Mouse (Mus musculus) forebrain, embryonic 15.5 days (tissue): ENCODE measurements around the gene Cbr2. TPM values are rescaled to one million over a fixed set of nuclear protein-coding genes. Genes with fewer than 3 reads are reported as not detected.

Experiments used
- ATAC-seq: fragments of 200-750 bp; cut with Nextera tagmentation; replicated peaks from 2 replicates; pipeline ENCODE4 v1.8.0; 2017; ENCODE audit warnings: mild to moderate bottlenecking, moderate TSS enrichment, moderate library complexity
- H3K27ac ChIP-seq: fragments of 300-500 bp; sonication (generic); replicated peaks from 2 replicates; pipeline ENCODE4 v1.5.1; 2015; ENCODE audit warnings: mild to moderate bottlenecking, inconsistent platforms
- H3K27me3 ChIP-seq: fragments of 300-500 bp; sonication (generic); 2 replicates; pipeline ENCODE4 v1.6.1; 2015; ENCODE audit warnings: inconsistent platforms
- H3K36me3 ChIP-seq: fragments of 300-500 bp; sonication (generic); 2 replicates; pipeline ENCODE4 v1.6.1; 2015; ENCODE audit warnings: mild to moderate bottlenecking, inconsistent platforms
- H3K4me1 ChIP-seq: fragments of 300-500 bp; sonication (generic); 2 replicates; pipeline ENCODE4 v1.6.1; 2015; ENCODE audit warnings: inconsistent platforms
- H3K4me2 ChIP-seq: fragments of 300-500 bp; sonication (generic); replicated peaks from 2 replicates; pipeline ENCODE4 v1.6.1; 2015; ENCODE audit warnings: mild to moderate bottlenecking, inconsistent platforms
- H3K4me3 ChIP-seq: fragments of 300-500 bp; sonication (generic); 2 replicates; pipeline ENCODE4 v1.5.1; 2015; ENCODE audit warnings: mild to moderate bottlenecking, inconsistent platforms
- H3K9ac ChIP-seq: fragments of 300-500 bp; sonication (generic); replicated peaks from 2 replicates; pipeline ENCODE4 v1.6.1; 2015; ENCODE audit warnings: mild to moderate bottlenecking, inconsistent platforms
- H3K9me3 ChIP-seq: fragments of 300-500 bp; sonication (generic); 2 replicates; pipeline ENCODE4 v1.6.1; 2016; ENCODE audit warnings: inconsistent platforms
- WGBS: fragments of 180-500 bp; shearing (Covaris S2); methylation state at CpG from one replicate; pipeline ENCODE4 v1.1.7; 2015; ENCODE audit warnings: mixed read lengths; 5-methylcytosine and 5-hydroxymethylcytosine counted together
- polyA plus RNA-seq: library from polyadenylated mRNA; unstranded; fragments of >200 nt; fragmentation: Nextera tagmentation; extraction: Ambion mirVana; gene quantifications from 2 replicates; pipeline ENCODE4 v1.2.1, GENCODE M21; 2015

Cbr2 gene
- polyA plus RNA-seq, 1 experiment from 2014 or later: 0.69 TPM

DNA sequence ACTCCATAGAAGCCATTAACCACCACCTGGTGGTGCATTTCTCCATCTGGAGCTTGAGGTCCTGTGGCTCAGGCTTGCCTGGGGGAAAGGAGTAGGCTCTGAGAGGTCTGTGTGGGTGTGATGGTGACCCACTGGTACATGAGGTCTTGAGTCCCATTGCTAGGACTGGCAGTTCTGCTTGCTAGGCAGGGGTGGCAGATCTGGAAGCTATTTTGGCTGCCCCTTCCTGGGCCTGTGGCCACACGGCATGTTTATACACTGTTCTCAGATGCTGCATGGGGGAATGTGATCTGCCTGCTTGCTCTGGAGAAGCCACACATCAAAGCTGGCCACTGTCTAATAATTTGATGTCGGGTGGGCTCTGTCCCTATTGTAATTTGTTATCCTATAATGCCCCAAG is 47.8 kb downstream of the Cbr2 start:
- H3K4me1 ChIP-seq: no peaks in the 10 kb centered on the region
- 94% methylated on average over 2 of the region's 2 CpGs for WGBS

DNA sequence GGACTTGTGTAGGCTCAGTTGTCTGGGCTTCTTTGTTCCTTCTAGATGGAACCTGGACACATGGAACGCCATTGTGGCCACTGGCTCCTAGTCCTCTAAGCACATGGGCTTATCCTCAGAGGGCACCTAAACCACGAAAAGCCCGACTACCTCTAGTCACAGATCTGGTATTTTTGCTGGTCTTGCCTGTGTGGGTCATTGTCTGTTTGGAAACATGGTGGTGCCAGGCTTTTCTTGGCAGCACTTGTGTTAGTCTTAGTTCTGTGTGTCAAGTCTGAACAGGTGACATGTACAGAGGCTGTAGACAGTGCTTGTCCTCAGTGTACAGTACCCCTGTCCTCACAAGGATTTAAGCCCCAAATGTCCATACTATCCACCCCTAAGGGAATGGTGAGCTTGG is 48.4 kb downstream of the Cbr2 start:
- Histone ChIP-seq H3K4me2 (no peak overlapping the region), H3K4me1 (no peaks in the 10 kb centered on the region), H3K27ac (no peak overlapping the region), H3K4me3 (no peak overlapping the region), H3K9ac (no peak overlapping the region), H3K27me3 (no peaks in the 10 kb centered on the region), H3K9me3 (no peaks in the 10 kb centered on the region), H3K36me3 (peaks cover 56% of the 10 kb centered on the region)
- no peak for ATAC-seq
- WGBS: 88% methylated on average over 3 of the region's 3 CpGs

More for the DNA sequence above, 47.8 kb downstream of the Cbr2 start:
- H3K27ac ChIP-seq: no peak overlapping the region
- no peak overlapping the region for H3K4me3 ChIP-seq
- no peak for ATAC-seq
- H3K27me3 ChIP-seq: no peaks in the 10 kb centered on the region
- H3K36me3 ChIP-seq: peaks cover 58% of the 10 kb centered on the region
- H3K9me3 ChIP-seq: no peaks in the 10 kb centered on the region
- H3K9ac ChIP-seq: no peak overlapping the region
- H3K4me2 ChIP-seq: no peak overlapping the region

DNA sequence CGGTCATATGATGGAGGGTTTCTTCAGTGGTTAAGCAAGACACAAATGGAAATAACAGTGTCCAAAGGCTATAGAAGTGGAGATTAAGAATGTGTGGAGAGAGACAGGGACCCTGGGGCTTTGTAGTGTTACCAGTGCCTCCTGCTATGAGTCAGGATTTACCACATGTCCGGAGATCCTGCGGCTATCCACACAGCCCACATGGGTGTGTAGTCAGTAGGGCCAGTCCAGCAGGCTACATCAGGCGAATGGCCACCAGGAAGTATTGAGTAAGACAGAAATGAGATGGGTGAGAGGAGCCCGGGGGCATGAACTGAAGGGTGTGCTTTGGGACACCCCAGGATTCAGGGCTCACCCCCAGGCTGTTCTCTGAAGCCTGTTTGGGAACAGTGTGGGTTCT is 49.2 kb downstream of the Cbr2 start:
- H3K9ac ChIP-seq: no peak overlapping the region
- no peaks in the 10 kb centered on the region for H3K4me1 ChIP-seq
- H3K4me2 ChIP-seq: no peak overlapping the region
- WGBS: 95% methylated on average over 5 of the region's 5 CpGs
- no peaks in the 10 kb centered on the region for H3K9me3 ChIP-seq
- ATAC-seq: no peak
- no peaks in the 10 kb centered on the region for H3K27me3 ChIP-seq
- peaks cover 54% of the 10 kb centered on the region for H3K36me3 ChIP-seq
- H3K27ac ChIP-seq: no peak overlapping the region
- H3K4me3 ChIP-seq: no peak overlapping the region

DNA sequence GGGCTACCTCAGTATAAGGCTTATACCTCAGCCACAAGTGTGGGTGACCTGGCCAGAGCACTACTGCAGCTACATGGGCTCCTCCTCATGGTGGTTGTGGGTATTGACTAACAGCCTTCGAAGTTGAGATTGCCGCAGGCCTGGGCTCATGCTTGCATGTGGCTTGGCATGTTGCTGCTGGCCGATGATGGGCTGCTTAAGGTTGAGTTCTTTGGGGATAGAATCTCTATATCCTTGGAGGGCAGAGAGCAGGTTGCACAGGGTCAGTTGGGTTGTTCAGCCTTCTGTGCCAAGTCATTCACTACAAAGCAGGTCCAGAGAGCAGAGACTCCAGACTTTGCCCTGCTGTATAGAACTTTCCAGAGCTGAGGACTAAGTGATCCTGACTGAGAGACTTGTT is 52.0 kb downstream of the Cbr2 start:
- no peak overlapping the region for H3K4me2 ChIP-seq
- H3K4me1 ChIP-seq: peaks cover 3% of the 10 kb centered on the region
- H3K27ac ChIP-seq: no peak overlapping the region
- H3K36me3 ChIP-seq: peaks cover 54% of the 10 kb centered on the region
- 79% methylated on average over 3 of the region's 3 CpGs for WGBS
- no peak overlapping the region for H3K9ac ChIP-seq
- ATAC-seq: no peak
- H3K4me3 ChIP-seq: no peak overlapping the region
- no peaks in the 10 kb centered on the region for H3K9me3 ChIP-seq
- H3K27me3 ChIP-seq: no peaks in the 10 kb centered on the region

Other genes with a start within 250 kb of the Cbr2 start
- gene Mrpl12, start 247.5 kb downstream of the Cbr2 start, polyA plus RNA-seq: 111 and 113 TPM in 2 replicates
- gene Slc25a10, start 240.3 kb downstream of the Cbr2 start, polyA plus RNA-seq: 27.0 and 32.9 TPM in 2 replicates
- gene Gcgr, start 201.4 kb downstream of the Cbr2 start, polyA plus RNA-seq: 0.09 TPM in 2 replicates
- 242 and 245 TPM in 2 replicates for gene Mcrip1, start 182.4 kb downstream of the Cbr2 start, polyA plus RNA-seq
- 0.23 TPM in 1 of 2 replicates, not detected in the other for gene Ppp1r27, start 181.0 kb downstream of the Cbr2 start, polyA plus RNA-seq
- 234 and 239 TPM in 2 replicates for gene P4hb, start 158.9 kb downstream of the Cbr2 start, polyA plus RNA-seq
- 464 TPM in 2 replicates for gene Arhgdia, start 150.5 kb downstream of the Cbr2 start, polyA plus RNA-seq
- gene Alyref, start 133.7 kb downstream of the Cbr2 start, polyA plus RNA-seq: 372 and 388 TPM in 2 replicates
- gene Anapc11, start 133.7 kb downstream of the Cbr2 start, polyA plus RNA-seq: 199 and 205 TPM in 2 replicates
- 0.51 and 0.65 TPM in 2 replicates for gene Npb, start 123.6 kb downstream of the Cbr2 start, polyA plus RNA-seq
- gene Pcyt2, start 114.2 kb downstream of the Cbr2 start, polyA plus RNA-seq: 167 and 174 TPM in 2 replicates
- 51.4 and 53.1 TPM in 2 replicates for gene Sirt7, start 106.9 kb downstream of the Cbr2 start, polyA plus RNA-seq
- gene Mafg, start 98.5 kb downstream of the Cbr2 start, polyA plus RNA-seq: 42.1 and 44.1 TPM in 2 replicates
- 30.9 and 35.3 TPM in 2 replicates for gene Pycr1, start 88.3 kb downstream of the Cbr2 start, polyA plus RNA-seq
- gene Myadml2, start 84.0 kb downstream of the Cbr2 start, polyA plus RNA-seq: 0.47 TPM in 1 of 2 replicates, not detected in the other
- gene Notum, start 70.9 kb downstream of the Cbr2 start, polyA plus RNA-seq: 0.46 and 1.1 TPM in 2 replicates
- 144 and 154 TPM in 2 replicates for gene Aspscr1, start 59.1 kb downstream of the Cbr2 start, polyA plus RNA-seq
- gene Cenpx, start 18.4 kb downstream of the Cbr2 start, polyA plus RNA-seq: 97.9 and 103 TPM in 2 replicates
- 94.1 and 94.8 TPM in 2 replicates for gene Lrrc45, start 18.2 kb downstream of the Cbr2 start, polyA plus RNA-seq
- gene Rac3, start 10.6 kb downstream of the Cbr2 start, polyA plus RNA-seq: 245 and 251 TPM in 2 replicates
- 9.0 and 9.3 TPM in 2 replicates for gene Dcxr, start 4.8 kb downstream of the Cbr2 start, polyA plus RNA-seq
- gene Hmga1b, start 30.7 kb upstream of the Cbr2 start, polyA plus RNA-seq: 1.8 and 2.4 TPM in 2 replicates
- gene Rfng, start 52.1 kb upstream of the Cbr2 start, polyA plus RNA-seq: 88.5 and 94.5 TPM in 2 replicates
- gene Gps1, start 52.2 kb upstream of the Cbr2 start, polyA plus RNA-seq: 276 and 287 TPM in 2 replicates
- gene Dus1l, start 64.3 kb upstream of the Cbr2 start, polyA plus RNA-seq: 50.0 and 50.1 TPM in 2 replicates
- gene Fasn, start 92.4 kb upstream of the Cbr2 start, polyA plus RNA-seq: 78.3 and 80.6 TPM in 2 replicates
- 6.7 and 7.0 TPM in 2 replicates for gene Ccdc57, start 200.8 kb upstream of the Cbr2 start, polyA plus RNA-seq
- 9.1 and 9.6 TPM in 2 replicates for gene Slc16a3, start 216.4 kb upstream of the Cbr2 start, polyA plus RNA-seq